Mouse (Mus musculus): ENCODE results near the gene Dusp2.

Gene Dusp2

DNA sequence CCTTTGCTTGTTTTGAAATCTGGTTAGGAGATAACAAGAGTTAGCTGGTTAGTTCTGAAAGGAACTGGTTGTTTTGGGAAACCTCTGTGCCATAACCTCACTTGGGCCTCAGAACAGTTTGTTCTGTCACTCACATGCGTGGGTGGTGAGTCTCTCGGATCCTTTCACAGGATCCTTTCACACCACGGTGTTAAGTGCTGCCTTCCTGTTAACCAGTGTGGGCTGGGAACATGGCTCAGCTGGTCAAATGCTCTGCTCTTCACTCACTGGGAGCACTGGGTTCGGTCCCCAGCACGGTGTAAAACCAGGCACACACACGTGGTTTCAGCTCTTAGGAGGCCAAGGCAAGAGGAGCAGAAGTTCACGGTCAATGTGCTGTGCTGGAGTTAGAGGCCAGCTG, 11.5 kb upstream of the Dusp2 start:
- no peak for DNase-seq

DNA sequence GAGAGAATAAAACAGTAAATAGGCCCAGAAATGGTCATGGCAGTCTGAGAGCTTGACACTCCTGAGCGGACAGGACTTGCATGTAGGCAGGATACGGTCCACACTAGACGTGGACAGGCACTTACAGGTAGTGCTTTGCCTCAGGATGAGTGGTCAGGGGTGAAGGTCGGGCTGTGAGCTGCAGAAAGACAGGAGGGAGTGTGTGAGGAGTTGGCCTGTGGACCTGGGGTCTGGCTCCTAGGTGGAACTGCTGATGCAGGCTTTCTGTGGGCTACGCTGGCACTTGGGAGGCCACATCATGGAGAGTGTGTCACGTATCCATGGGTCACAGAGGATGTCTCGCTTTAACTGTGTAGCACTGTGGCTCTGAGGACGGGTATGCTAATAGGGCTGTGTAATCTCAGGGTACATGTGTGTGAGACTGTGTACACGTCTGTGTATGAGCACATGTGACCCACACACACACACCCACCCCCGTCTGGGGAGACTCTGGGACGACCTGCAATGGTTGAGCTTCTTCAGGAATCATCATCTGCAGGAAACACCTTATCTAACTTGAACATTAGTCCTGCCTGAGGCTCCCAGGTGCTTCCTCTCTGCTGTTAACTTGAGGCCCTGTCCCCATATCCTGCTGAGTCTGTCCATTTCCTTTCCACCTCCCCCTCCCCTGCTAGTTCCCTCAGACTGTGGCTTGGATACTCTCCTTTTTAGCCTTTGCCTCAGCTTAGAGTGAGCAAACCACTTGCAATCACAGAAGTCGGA, 7.7 kb upstream of the Dusp2 start:
- no peak for DNase-seq

DNA sequence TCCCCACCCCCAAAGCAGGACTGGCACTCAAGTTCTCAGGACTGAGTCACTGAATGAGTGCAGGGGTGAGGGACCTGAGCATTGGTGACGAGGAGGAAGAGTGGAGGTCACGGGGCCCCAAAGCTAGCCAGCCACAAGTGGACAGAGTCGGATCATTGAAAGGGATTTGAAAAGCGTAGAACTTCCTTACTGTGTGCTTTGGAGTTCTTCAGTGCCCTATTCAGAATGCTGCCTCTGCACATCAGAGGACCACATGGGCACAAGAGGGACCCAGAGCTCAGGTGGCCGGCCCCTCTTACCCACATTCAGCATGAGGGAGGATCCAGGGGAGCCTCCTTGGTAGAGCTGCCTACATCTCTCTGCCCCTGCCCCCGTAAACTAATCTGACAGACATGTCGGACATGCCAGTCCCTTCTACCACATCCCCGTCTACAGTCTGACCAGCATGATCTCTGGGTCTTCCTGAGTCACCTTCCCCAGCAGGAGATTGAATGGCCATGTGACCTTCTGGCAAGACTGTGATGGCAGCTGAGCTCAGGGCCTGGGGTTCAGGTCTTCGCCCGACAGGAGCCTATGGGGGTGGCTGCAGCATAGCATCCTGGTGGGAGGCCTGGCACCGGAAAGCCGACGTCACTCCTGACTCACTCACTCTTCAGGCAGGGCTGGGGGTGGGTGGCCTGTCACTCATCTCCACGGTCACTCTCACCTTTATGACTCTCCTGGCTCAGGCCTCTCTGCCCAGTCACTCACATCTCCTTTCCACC, 3.0 kb upstream of the Dusp2 start:
- no peak for DNase-seq

DNA sequence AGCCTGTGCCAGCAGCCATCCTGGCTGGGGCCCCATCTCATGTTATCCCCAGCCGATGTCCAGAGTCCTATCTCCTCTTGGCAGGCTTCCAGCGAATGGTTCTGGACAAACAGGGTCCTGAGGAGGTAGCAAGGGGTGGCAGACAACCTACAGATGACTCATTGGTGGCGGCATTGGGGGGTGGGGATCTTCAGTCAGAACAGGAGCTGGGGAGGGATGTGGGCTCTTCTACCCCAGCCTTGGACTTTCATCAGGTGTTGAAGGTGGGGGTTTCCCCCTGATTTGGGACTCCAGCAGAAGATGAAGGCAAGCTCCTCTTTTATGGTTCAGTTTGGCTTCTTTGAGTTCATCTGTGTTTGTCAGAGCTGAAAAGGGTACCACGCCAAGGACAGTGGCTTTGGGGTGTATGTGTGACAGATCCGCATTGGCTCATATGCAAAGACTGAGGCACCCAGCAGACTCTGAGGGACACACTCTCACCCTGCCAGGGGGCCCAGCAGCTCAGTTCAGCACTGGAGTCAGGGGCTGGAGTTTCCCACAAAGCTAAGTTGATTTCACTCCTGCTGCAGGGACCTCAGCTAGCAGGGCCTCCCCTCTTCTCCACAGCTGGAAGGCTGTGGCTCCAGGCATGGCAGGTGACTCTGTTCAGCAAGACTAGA, 1.9 kb upstream of the Dusp2 start:
- DNase-seq: no peak

DNA sequence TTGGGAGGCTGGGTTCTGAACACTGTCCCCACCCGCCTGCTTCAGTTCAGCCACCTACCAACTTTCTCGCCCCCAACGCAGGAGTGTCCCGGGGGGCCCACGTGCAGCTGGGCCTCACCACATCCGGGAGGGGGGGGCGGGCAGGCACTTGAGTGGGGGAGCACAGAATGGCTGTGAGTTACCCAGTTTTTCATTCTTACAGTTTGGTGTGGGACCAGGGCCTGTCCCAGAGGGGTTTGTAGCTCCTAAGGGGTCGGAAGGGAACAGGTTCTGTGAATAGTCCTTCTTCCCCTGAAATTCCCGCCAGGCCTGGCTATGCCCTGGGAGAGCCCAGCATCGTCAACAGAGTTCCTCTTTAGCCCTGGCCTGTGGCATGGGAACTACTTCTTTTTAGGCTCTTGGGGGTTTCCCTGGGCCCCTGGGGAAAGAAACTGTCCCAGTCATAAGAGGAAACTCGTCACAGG, 849 bp upstream of the Dusp2 start:
- DNase-seq: no peak

DNA sequence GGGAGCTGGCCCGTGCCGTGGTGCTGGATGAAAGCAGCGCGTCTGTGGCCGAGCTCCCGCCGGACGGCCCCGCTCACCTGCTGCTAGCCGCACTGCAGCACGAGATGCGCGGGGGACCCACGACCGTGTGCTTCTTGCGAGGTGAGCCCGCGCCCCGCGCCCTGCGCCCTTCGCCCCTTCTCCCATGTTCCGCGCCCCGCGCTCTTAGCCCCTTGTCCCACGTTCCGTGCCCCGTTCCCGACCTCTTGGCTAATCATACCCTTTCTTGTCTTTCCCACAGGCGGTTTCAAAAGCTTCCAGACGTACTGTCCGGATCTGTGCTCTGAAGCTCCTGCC, 506 bp downstream of the Dusp2 start:
- DNase-seq: no peak

DNA sequence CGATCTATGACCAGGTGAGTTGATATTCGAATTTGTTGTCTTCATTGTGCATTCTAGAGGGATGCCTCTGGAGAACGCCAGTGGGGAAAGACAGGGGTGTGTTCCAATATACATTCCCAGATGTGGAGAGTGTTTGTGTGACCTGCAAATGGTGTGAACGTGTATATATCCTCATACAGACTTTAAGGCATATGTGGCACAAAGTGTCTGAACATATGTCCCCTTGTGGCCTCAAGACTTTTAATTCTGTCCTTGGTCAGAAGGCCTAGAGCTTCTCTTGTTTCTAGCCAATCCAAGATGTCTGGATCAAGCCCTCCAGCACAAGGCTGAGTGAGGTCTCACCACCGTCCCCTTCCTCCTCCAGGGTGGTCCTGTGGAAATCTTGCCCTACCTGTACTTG, 926 bp downstream of the Dusp2 start:
- DNase-seq: no peak

DNA sequence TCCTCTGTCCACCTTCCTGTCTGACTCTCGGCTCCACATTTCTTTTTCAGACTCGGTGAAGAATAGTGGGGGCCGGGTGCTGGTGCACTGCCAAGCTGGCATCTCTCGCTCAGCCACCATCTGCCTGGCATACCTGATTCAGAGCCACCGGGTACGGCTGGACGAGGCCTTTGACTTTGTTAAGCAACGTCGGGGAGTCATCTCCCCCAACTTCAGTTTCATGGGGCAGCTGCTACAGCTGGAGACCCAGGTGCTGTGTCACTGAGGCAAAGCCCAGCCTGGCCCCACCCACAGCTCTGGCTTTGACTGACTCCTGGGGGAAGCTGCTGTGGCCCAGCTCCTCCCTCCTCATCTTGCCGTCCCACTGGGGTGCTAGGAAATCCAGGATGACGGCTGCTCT, 1.6 kb downstream of the Dusp2 start:
- DNase-seq: peak; percentile 30

DNA sequence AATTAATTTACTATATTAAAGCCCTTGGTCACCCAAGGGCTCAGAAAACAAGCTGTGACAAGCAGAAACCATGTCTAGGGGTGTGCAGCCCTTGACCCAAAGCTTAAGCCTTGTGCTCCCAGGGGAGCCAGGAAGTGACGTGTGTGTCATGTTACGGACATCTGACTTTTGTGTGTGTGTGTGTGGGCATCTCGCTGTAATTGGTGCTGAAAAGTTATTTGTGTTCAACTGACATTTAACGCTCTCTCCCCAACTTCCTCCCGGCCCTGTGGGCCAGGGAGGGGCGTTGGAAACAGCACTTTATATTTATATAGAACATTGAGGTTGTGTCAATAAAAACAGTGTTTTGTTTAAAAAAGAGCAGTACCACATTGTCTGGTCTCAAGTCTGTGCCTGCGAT, 2.1 kb downstream of the Dusp2 start:
- DNase-seq: no peak

DNA sequence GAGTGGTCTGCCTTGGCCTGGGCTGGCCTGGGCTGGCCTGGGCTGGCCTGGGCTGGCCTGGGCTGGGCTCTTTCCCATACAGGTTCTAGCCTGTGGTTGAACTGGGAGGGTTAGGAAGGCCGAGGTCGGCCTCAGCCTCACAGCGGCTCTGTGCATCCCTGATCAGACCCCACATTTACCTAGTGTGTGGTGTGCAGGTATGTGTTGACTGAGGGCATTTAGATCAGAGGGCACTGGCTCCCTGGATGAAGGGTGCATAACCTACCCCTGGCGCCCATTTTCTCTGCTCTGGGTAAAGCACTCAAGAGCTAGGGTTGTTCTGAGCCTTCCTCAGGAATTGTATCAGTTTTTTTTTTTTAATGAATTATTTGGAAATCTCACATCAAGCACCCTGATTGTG, 2.5 kb downstream of the Dusp2 start, which contains the start of gene Astl:
TSS of gene Astl (plus strand) at position 224 of the 400 bp plus-strand sequence.
- DNase-seq: no peak

DNA sequence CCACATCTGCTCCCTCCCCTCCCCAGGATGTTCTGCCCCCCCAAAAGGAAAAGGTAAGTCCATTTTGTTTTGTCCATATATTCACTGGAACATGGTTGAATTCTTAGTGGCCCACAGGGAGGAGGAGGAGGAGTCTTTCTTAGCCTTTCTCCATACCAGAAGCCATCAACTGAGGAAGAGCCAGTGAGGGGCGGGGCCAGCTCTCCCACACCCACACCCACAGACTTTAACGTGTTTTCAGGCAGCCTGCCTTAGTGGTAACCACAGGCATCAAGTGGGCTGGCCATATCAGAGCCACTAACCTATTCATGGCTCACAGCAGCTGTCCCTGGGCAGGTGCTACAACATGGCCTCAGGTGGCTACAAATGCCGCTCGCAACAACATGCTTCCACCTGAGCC, 2.9 kb downstream of the Dusp2 start:
- DNase-seq: no peak

DNA sequence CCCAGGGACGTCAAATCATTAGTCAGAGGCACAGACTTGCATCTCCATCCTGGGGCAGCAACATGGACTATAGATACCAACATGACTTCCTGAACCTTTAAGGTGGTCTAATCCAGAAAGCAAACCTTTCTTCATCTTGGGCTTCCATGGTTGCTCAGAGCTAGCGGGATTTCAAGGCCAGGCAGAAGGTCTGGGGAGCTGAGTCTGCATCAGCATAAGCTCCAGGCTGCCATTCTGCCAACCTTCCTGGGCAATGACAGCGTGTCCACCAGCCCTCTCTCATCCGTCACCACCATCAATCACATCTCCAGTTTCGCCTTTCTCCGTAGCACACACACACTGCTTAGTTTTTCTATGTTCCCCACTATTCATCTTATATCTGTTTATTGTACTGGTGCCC, 3.3 kb downstream of the Dusp2 start:
- DNase-seq: no peak

DNA sequence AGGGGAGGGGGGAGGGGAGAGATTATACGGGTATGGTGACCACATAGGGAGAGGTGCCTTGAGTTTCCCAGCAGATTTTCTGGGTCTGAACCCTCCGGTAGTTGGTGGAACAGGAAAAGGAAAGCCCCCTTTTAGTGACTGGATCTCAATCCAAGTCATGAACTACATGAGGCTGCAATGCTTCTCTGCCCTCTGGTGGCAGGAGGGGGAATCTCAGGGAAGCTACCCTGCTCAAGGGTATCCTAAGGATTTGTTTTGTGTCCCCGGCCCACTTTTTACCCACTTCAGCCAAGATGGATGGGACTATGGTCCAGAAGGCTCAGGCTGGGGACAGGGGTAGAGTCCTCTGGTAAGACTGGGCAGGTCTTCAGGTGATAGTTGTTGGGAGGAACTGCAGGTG, 5.2 kb downstream of the Dusp2 start:
- no peak for DNase-seq

DNA sequence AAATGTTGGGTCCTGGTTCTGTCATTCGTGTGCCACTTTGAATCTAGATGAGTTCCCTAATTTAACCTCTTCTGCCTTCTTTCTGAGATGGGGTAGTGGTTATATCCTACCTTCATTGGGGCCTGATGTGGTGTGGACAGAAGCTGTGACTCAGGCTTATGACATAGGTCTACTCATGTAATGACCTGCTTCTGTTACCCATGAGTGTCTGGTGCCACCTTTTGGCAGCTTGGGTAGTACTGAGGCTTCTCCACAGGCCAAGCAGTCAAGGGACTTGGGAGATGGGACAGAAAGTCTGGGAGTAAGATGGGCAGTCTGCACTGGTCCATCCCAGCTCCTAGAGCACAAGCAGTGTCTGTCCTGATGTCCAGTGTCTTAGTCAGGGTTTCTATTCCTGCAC, 10.4 kb downstream of the Dusp2 start:
- no peak for DNase-seq

DNA sequence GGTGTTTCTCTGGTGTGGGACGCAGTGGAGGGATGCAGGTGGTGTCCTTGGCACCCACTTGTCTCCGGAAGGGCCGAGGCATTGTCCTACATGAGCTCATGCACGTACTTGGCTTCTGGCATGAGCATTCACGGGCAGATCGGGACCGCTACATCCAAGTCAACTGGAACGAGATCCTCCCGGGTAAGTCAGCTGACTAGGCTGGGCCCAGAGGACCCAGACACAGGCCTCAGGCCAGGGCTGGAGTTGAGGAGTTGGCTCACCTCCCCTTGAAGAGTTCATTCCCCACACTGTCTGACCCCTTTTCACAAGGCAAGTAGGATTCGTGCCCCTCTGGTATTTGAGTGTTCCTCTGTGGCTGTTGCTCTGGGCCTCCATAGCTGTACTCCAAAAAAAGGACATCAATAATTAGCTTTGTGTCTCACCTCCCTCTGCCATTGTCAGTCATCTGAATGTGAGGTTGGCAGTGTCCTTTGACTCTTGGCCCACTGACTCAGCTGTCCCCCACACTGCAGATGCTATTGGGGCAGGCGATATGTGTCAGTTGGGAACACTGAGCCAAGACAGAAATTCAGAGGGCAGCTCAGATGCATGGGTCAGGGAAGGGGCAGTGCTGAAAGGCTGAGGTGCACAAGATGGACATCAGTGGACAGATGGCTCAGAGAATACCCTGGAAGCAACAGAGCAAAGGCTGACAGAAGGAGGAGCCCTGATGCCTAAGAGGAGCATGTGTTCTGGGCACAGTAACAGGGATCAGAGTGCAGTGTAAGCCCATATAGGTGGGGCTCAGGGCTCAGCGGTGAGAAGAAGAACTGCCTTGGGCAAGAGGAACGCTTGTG, 11.4 kb downstream of the Dusp2 start:
- DNase-seq: no peak

DNA sequence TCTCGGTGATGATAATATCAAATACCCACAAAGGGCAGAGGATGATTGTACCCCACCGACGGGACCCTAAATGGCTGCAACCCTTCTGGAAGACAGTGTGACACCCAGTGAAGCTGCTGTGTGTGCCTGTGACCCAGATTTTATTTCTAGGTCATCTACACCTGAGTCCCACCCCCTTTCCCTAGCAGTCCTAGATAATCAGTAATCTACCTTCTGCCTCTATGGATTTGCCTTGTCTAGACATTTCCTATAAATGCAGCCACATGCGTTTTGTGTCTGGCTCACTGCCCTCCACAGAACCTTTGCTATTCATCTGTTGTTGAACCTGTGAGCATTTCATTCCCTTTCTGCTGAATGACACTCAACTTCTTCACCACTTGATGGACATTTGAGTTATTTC, 17.9 kb downstream of the Dusp2 start:
- no peak for DNase-seq

DNA sequence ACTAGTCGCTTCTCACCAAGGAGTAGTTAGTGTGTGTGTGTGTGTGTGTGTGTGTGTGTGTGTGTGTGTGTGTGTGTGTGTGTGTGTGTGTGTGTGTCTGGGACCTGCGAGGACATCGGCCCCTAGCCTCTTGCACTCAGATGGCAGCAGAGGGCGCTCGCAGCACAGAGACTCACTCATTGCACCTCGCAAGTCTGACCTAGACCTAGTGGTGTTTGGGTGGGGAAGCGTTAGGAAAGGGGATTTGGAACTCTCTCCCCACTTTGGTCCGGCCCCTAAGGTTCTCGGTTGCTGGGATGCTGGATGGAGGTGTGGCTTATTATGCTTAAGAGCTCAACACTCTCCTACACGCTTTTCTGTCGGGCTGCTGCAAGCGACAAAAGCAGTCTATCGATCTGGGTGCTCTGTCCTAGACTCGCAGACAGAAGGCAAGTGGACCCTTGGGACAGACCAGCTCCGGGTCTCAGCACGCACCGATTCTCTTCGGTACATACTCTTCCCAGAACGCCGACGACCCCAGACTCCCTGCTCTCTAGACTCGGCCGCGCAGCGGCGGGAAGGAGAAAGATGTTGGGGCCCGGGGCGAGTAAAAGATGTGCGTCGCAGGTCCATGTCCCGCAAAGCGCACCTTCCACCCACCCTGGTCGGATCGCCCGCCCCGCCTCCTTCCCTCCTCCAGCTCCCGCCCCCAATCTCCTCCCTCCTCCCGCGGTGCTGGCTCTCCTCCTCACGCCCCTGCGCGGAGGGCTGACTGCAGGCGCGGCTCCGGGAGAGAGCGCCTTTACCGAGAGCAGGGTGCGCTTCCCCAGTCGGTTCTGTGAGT, 26.7 kb downstream of the Dusp2 start, which contains the start of gene Adra2b:
TSS of gene Adra2b (plus strand) at position 750 of the 823 bp plus-strand sequence.
- DNase-seq: peak; percentile 64

DNA sequence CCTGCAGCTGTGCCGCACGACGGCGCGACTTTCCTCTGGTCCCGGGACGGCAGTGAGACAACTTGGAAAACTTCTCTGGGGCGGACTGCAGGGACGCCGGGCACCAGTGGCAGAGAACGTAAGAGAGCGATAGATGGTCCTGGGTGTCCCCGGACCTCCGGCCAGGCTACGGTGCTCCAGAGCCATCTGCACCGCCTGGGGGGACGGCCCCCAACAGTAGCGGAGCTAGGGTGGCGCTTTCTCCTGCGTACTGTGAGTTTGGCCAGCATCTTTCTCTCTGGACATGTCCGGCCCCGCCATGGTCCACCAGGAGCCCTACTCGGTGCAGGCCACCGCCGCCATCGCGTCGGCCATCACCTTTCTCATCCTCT, 27.3 kb downstream of the Dusp2 start:
- DNase-seq: no peak

DNA sequence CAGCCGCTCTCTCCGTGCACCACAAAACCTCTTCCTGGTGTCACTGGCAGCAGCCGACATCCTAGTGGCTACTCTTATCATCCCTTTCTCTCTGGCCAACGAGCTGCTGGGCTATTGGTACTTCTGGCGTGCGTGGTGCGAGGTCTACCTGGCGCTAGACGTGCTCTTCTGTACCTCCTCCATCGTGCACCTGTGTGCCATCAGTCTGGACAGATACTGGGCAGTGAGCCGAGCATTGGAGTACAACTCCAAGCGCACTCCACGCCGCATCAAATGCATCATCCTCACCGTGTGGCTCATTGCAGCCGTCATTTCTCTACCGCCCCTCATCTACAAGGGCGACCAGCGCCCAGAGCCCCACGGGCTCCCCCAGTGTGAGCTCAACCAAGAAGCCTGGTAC, 27.7 kb downstream of the Dusp2 start:
- no peak for DNase-seq

DNA sequence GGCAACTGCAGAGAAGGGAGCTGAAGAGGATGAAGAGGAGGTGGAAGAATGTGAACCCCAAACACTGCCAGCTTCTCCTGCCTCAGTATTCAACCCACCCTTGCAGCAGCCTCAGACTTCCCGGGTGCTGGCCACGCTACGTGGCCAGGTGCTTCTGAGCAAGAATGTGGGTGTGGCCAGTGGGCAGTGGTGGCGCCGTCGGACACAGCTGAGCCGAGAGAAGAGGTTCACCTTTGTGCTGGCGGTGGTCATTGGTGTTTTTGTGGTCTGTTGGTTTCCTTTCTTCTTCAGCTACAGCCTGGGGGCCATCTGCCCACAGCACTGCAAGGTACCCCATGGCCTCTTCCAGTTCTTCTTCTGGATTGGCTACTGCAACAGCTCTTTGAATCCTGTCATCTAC, 28.5 kb downstream of the Dusp2 start:
- no peak for DNase-seq

DNA sequence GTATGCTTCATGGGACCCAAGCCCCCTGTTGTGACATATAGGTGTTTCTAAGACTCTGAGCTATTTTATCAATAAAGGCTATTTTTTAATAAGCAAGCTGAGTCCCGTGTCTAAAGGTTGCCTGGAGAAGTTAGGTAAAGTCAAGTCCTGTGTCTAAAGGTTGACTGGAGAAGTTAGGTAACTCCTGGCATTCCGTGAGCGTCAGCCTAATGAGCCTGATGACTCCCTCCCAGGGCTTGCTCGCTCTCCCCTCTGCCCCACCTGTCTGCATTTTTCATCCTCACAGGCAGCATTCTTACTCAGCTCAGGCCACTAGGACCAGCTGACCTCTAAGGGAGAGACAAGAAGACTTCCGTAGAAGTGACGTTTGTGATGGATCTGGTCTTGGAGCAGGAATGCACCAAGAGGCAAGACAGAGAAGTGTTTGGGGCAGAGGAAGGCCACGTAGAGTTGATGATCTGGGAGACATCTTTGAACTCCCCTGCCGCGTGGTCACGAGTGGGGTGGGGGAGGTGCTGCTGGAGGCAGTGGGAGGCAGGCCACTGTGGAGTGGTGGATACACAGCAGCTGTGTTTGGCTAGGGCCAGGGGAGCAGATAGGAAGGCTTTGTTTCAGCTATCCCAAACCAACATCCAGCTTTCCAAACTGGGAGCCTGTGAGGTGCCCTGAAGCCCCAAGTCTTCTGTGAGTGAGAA, 31.3 kb downstream of the Dusp2 start:
- no peak for DNase-seq
